Mouse (Mus musculus) cerebellum, adult 8-10 months (tissue): ENCODE data around the gene Meioc.
"Not testable (repeated sequence)": the region's sequence is repeated elsewhere in the genome, so short reads cannot be mapped to it uniquely, and the experiment has no call there.

Experiments
- DNase-seq: peaks from one replicate; pipeline ENCODE4 v3.0.0; 2022

Gene Meioc

GRCm38 (mm10) chr11:102690162-102690561 is 26.6 kb downstream of the Meioc start:
- DNase-seq, result peak; percentile 77

- DNase-seq, result no peak
Measured at GRCm38 (mm10) chr11:102695289-102695688, 31.8 kb downstream of the Meioc start.

GRCm38 (mm10) chr11:102697338-102698017 is 34.0 kb downstream of the Meioc start, which contains the start of gene Ccdc43:
Ccdc43 (minus strand) TSS chr11:102697782.
- peak; percentile 86 for DNase-seq

GRCm38 (mm10) chr11:102698018-102698476 is 34.5 kb downstream of the Meioc start:
- DNase-seq, result peak; percentile 15

GRCm38 (mm10) chr11:102702206-102702605 is 38.7 kb downstream of the Meioc start:
- not testable (repeated sequence) for DNase-seq

- no peak for DNase-seq
Measured at GRCm38 (mm10) chr11:102712411-102712810, 48.9 kb downstream of the Meioc start.

- not testable (repeated sequence) for DNase-seq
Measured at GRCm38 (mm10) chr11:102714578-102714977, 51.1 kb downstream of the Meioc start.

- no peak for DNase-seq
Measured at GRCm38 (mm10) chr11:102716135-102716534, 52.6 kb downstream of the Meioc start.

- DNase-seq, result no peak
Measured at GRCm38 (mm10) chr11:102725574-102725973, 62.1 kb downstream of the Meioc start.

- peak; percentile 63 for DNase-seq
Measured at GRCm38 (mm10) chr11:102728614-102729013, 65.1 kb downstream of the Meioc start.

GRCm38 (mm10) chr11:102729835-102730234 is 66.3 kb downstream of the Meioc start:
- DNase-seq, result no peak

- DNase-seq, result peak; percentile 51
Measured at GRCm38 (mm10) chr11:102731366-102731765, 67.8 kb downstream of the Meioc start.
